Mouse (Mus musculus): Measurements from ENCODE around the gene Ccdc150. TPM values are rescaled to one million over a fixed set of nuclear protein-coding genes. Genes with fewer than 3 reads are reported as not detected.

The Ccdc150 gene
- polyA plus RNA-seq (2014; fragmentation: Nextera tagmentation; extraction: Ambion mirVana) = 0.38 and 0.62 TPM in 2 replicates

DNA sequence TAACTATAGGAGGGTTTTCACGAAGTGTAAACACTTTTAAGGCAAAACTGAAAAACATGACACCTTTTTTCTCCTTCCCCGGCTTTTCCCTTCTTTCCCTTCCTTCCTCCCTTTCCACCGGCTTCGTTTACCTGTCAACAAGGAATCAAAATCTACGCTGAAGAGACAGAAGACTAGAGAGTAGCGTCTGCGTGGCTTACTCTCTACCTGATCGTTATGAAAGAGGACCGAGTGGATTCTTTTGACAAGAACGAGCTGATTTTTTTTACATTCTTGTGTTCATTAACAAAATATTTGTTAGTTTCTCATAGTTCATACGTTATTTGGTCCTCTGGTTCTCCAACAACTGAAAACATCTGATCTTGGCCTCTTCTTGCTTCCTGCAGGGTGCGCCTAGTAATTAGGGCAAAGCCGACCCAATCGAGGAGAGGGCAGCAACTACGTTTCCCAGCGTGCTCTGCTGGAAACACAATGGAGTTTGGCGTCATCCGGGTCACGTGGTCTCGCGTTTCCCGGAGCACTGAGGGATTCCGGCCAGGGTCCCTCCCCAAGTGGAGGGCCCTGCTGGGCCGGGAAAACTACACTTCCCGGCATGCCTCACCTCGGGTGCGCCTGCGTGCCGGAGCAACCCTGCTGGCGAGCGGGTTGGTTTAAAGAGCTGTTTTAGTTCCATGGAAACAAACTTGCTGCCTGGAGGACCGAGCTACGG lies at the start of gene Ccdc150:
Ccdc150 (plus strand) TSS at position 526 of the 709 bp plus-strand sequence.
- H3K9me3 ChIP-seq (replicated peaks; ENCODE audit: control insufficient read depth, low read length) = no peaks in the 10 kb centered on the region
- peak within 1 kb of the TSS; percentile 29 for H3K4me2 ChIP-seq (ENCODE audit: low read depth, low read length)
- peak within 1 kb of the TSS; percentile 7 for H3K9ac ChIP-seq (replicated peaks; ENCODE audit: low read length)
- DNase-seq (ENCODE audit: low spot score) = peak; percentile 99
- no peak within 1 kb of the TSS for H3K27ac ChIP-seq (replicated peaks; ENCODE audit: low read depth, low read length)
- peak within 1 kb of the TSS; percentile 29 for H3K4me3 ChIP-seq (ENCODE audit: low read depth, low read length)
- H3K4me1 ChIP-seq (ENCODE audit: control insufficient read depth, insufficient read depth, low read length) = no peaks in the 10 kb centered on the region
- ATAC-seq (replicated peaks; ENCODE audit: insufficient number of reproducible peaks, low FRiP score, low TSS enrichment, low read depth) = peak; percentile 100
- 16% methylated on average over 33 of the region's 33 CpGs for WGBS
- no peaks in the 10 kb centered on the region for H3K27me3 ChIP-seq (ENCODE audit: control insufficient read depth, insufficient read depth, low read length)
- no peaks in the 10 kb centered on the region for H3K36me3 ChIP-seq (replicated peaks; ENCODE audit: control insufficient read depth, insufficient read depth, low read depth, low read length)

GRCm38 (mm10) chr1:54220273-54220672 lies 30.2 kb upstream of the Ccdc150 start:
- H3K27ac ChIP-seq (replicated peaks; ENCODE audit: low read depth, low read length) = no peak overlapping the region
- H3K4me2 ChIP-seq (ENCODE audit: low read depth, low read length) = no peak overlapping the region
- DNase-seq (ENCODE audit: low spot score) = no peak
- H3K36me3 ChIP-seq (replicated peaks; ENCODE audit: control insufficient read depth, insufficient read depth, low read depth, low read length) = no peaks in the 10 kb centered on the region
- no peaks in the 10 kb centered on the region for H3K9me3 ChIP-seq (replicated peaks; ENCODE audit: control insufficient read depth, low read length)
- WGBS = 85% methylated on average over 3 of the region's 3 CpGs
- ATAC-seq (replicated peaks; ENCODE audit: insufficient number of reproducible peaks, low FRiP score, low TSS enrichment, low read depth) = no peak
- no peak overlapping the region for H3K9ac ChIP-seq (replicated peaks; ENCODE audit: low read length)
- no peak overlapping the region for H3K4me3 ChIP-seq (ENCODE audit: low read depth, low read length)
- H3K4me1 ChIP-seq (ENCODE audit: control insufficient read depth, insufficient read depth, low read length) = no peaks in the 10 kb centered on the region
- H3K27me3 ChIP-seq (ENCODE audit: control insufficient read depth, insufficient read depth, low read length) = no peaks in the 10 kb centered on the region

DNA sequence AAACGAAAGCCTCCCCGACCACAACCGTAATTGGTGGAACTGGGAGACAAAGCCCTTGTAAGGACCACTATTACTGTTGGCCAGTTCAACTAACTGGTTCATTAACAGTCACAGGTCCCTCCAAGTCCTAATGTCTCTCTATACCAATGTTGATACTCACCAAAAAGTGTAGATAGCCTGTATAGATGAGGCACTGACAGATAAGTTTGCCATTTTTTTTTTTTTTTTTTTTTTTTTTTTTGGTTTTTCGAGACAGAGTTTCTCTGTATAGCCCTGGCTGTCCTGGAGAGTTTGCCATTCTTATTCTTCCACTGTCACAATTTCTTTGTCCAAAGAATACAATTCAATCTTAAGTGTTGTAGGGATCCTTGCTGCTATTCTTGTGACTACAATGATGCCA lies 7.8 kb upstream of the Ccdc150 start:
- H3K36me3 ChIP-seq (replicated peaks; ENCODE audit: control insufficient read depth, insufficient read depth, low read depth, low read length) = no peaks in the 10 kb centered on the region
- H3K9me3 ChIP-seq (replicated peaks; ENCODE audit: control insufficient read depth, low read length) = no peaks in the 10 kb centered on the region
- H3K4me1 ChIP-seq (ENCODE audit: control insufficient read depth, insufficient read depth, low read length) = no peaks in the 10 kb centered on the region
- no peak overlapping the region for H3K27ac ChIP-seq (replicated peaks; ENCODE audit: low read depth, low read length)
- ATAC-seq (replicated peaks; ENCODE audit: insufficient number of reproducible peaks, low FRiP score, low TSS enrichment, low read depth) = no peak
- no peak overlapping the region for H3K4me3 ChIP-seq (ENCODE audit: low read depth, low read length)
- WGBS = 92% methylated on average over 4 of the region's 4 CpGs
- H3K27me3 ChIP-seq (ENCODE audit: control insufficient read depth, insufficient read depth, low read length) = no peaks in the 10 kb centered on the region
- no peak for DNase-seq (ENCODE audit: low spot score)
- no peak overlapping the region for H3K4me2 ChIP-seq (ENCODE audit: low read depth, low read length)
- H3K9ac ChIP-seq (replicated peaks; ENCODE audit: low read length) = no peak overlapping the region

DNA sequence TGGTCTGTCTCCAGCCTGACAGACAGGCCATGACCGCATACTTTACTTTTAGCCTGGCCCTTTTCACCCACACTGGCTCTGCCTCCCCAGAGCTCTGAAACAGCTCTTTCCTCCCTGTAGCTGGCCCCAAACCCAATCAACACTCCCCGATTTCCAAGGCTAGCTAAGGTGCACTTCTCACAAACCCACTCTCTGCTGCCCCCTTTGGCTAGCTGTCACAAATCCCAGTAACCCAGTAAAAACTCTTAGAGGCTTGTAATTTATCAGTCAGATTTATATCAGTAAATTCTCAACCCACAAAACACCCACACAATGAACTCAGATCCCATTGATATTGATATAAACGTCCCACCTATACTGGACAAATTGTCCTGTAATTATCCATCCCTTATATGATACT lies 25.1 kb downstream of the Ccdc150 start:
- Histone ChIP-seq H3K4me3 (ENCODE audit: low read depth, low read length) (no peak overlapping the region), H3K4me1 (ENCODE audit: control insufficient read depth, insufficient read depth, low read length) (no peaks in the 10 kb centered on the region), H3K9ac (replicated peaks; ENCODE audit: low read length) (no peak overlapping the region), H3K27me3 (ENCODE audit: control insufficient read depth, insufficient read depth, low read length) (no peaks in the 10 kb centered on the region), H3K4me2 (ENCODE audit: low read depth, low read length) (no peak overlapping the region), H3K27ac (replicated peaks; ENCODE audit: low read depth, low read length) (no peak overlapping the region), H3K36me3 (replicated peaks; ENCODE audit: control insufficient read depth, insufficient read depth, low read depth, low read length) (no peaks in the 10 kb centered on the region), H3K9me3 (replicated peaks; ENCODE audit: control insufficient read depth, low read length) (no peaks in the 10 kb centered on the region)
- peak; percentile 2 for DNase-seq (ENCODE audit: low spot score)
- WGBS = 54% methylated on average over 3 of the region's 3 CpGs
- ATAC-seq (replicated peaks; ENCODE audit: insufficient number of reproducible peaks, low FRiP score, low TSS enrichment, low read depth) = no peak

GRCm38 (mm10) chr1:54279628-54280027 lies 29.1 kb downstream of the Ccdc150 start:
- ATAC-seq (replicated peaks; ENCODE audit: insufficient number of reproducible peaks, low FRiP score, low TSS enrichment, low read depth) = no peak
- Histone ChIP-seq H3K9me3 (replicated peaks; ENCODE audit: control insufficient read depth, low read length) (no peaks in the 10 kb centered on the region), H3K9ac (replicated peaks; ENCODE audit: low read length) (no peak overlapping the region), H3K4me2 (ENCODE audit: low read depth, low read length) (no peak overlapping the region), H3K27ac (replicated peaks; ENCODE audit: low read depth, low read length) (no peak overlapping the region), H3K4me1 (ENCODE audit: control insufficient read depth, insufficient read depth, low read length) (no peaks in the 10 kb centered on the region), H3K27me3 (ENCODE audit: control insufficient read depth, insufficient read depth, low read length) (no peaks in the 10 kb centered on the region), H3K4me3 (ENCODE audit: low read depth, low read length) (no peak overlapping the region), H3K36me3 (replicated peaks; ENCODE audit: control insufficient read depth, insufficient read depth, low read depth, low read length) (no peaks in the 10 kb centered on the region)
- DNase-seq (ENCODE audit: low spot score) = no peak
- WGBS = 83% methylated on average over 1 of the region's 1 CpGs

DNA sequence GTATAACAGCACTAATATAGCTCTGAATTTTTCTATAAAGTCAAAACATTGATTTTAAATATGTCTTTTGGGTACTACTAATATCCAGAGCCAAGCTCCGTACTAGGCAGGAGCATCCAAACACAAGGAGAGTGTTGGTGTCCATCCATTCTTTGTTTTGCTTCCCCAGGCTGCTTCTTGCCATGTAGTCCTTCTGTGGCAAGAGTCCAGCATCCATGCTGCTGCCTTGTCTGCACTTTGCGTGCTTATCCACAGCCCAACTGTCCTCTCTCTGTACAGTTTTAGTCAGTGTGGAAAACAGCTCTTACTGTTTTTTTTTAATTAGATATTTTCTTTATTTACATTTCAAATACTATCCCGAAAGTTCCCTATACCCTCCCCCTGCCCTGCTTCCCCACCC lies 30.2 kb downstream of the Ccdc150 start:
- no peak overlapping the region for H3K4me3 ChIP-seq (ENCODE audit: low read depth, low read length)
- H3K36me3 ChIP-seq (replicated peaks; ENCODE audit: control insufficient read depth, insufficient read depth, low read depth, low read length) = no peaks in the 10 kb centered on the region
- no peak overlapping the region for H3K9ac ChIP-seq (replicated peaks; ENCODE audit: low read length)
- H3K27ac ChIP-seq (replicated peaks; ENCODE audit: low read depth, low read length) = no peak overlapping the region
- no peak overlapping the region for H3K4me2 ChIP-seq (ENCODE audit: low read depth, low read length)
- WGBS = 89% methylated on average over 3 of the region's 3 CpGs
- H3K27me3 ChIP-seq (ENCODE audit: control insufficient read depth, insufficient read depth, low read length) = no peaks in the 10 kb centered on the region
- ATAC-seq (replicated peaks; ENCODE audit: insufficient number of reproducible peaks, low FRiP score, low TSS enrichment, low read depth) (no peak), DNase-seq (ENCODE audit: low spot score) (no peak)
- no peaks in the 10 kb centered on the region for H3K9me3 ChIP-seq (replicated peaks; ENCODE audit: control insufficient read depth, low read length)
- no peaks in the 10 kb centered on the region for H3K4me1 ChIP-seq (ENCODE audit: control insufficient read depth, insufficient read depth, low read length)

DNA sequence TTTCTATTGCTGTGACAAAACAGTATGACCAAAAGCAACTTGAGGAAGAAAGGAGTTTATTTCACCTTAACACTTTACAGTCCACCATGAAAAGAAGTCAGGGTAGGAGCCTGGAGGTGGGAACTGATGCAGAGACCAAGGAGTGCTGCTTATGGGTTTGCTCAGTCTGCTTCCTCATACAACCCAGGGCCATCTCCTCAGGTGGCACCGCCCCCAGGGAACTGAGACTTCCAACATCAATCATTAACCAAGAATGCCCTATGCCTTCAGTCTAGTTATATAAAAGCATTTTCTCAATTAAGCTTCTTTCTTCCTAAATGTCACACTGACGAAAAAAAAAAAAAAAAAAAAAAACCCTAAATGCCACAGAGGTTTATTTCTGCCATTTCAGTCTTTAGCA lies 55.9 kb downstream of the Ccdc150 start:
- no peaks in the 10 kb centered on the region for H3K27me3 ChIP-seq (ENCODE audit: control insufficient read depth, insufficient read depth, low read length)
- H3K4me3 ChIP-seq (ENCODE audit: low read depth, low read length) = no peak overlapping the region
- no peaks in the 10 kb centered on the region for H3K9me3 ChIP-seq (replicated peaks; ENCODE audit: control insufficient read depth, low read length)
- no peak for DNase-seq (ENCODE audit: low spot score)
- no peak overlapping the region for H3K9ac ChIP-seq (replicated peaks; ENCODE audit: low read length)
- H3K4me2 ChIP-seq (ENCODE audit: low read depth, low read length) = no peak overlapping the region
- no peak for ATAC-seq (replicated peaks; ENCODE audit: insufficient number of reproducible peaks, low FRiP score, low TSS enrichment, low read depth)
- no peak overlapping the region for H3K27ac ChIP-seq (replicated peaks; ENCODE audit: low read depth, low read length)
- no peaks in the 10 kb centered on the region for H3K36me3 ChIP-seq (replicated peaks; ENCODE audit: control insufficient read depth, insufficient read depth, low read depth, low read length)
- H3K4me1 ChIP-seq (ENCODE audit: control insufficient read depth, insufficient read depth, low read length) = no peaks in the 10 kb centered on the region
- 75% methylated on average over 2 of the region's 2 CpGs for WGBS

GRCm38 (mm10) chr1:54326647-54327046 lies 76.2 kb downstream of the Ccdc150 start:
- Histone ChIP-seq H3K27me3 (ENCODE audit: control insufficient read depth, insufficient read depth, low read length) (no peaks in the 10 kb centered on the region), H3K9me3 (replicated peaks; ENCODE audit: control insufficient read depth, low read length) (no peaks in the 10 kb centered on the region), H3K4me1 (ENCODE audit: control insufficient read depth, insufficient read depth, low read length) (no peaks in the 10 kb centered on the region), H3K4me2 (ENCODE audit: low read depth, low read length) (no peak overlapping the region), H3K36me3 (replicated peaks; ENCODE audit: control insufficient read depth, insufficient read depth, low read depth, low read length) (no peaks in the 10 kb centered on the region), H3K9ac (replicated peaks; ENCODE audit: low read length) (no peak overlapping the region), H3K27ac (replicated peaks; ENCODE audit: low read depth, low read length) (no peak overlapping the region), H3K4me3 (ENCODE audit: low read depth, low read length) (no peak overlapping the region)
- WGBS = 91% methylated on average over 2 of the region's 2 CpGs
- ATAC-seq (replicated peaks; ENCODE audit: insufficient number of reproducible peaks, low FRiP score, low TSS enrichment, low read depth) (no peak), DNase-seq (ENCODE audit: low spot score) (no peak)

Measured in embryonic facial prominence, embryonic 11.5 days (tissue).